Mouse (Mus musculus) ES-E14 (cell line): ENCODE results near the gene Flrt3. TPM values are rescaled to one million over a fixed set of nuclear protein-coding genes. Genes with fewer than 3 reads are reported as not detected.

ENCODE experiments used
- DNase-seq: peaks from one replicate; pipeline ENCODE4 v3.0.0-alpha.2; 2013; ENCODE audit warnings: low read depth, low spot score
- H3K27ac ChIP-seq: 2 replicates; pipeline ENCODE4 v1.5.1; 2012; ENCODE audit warnings: low read depth, mild to moderate bottlenecking, low read length, moderate library complexity, mixed read lengths; ENCODE audit not compliant: poor library complexity, insufficient read depth, severe bottlenecking
- H3K36me3 ChIP-seq: 2 replicates; pipeline ENCODE4 v1.6.1; 2012; ENCODE audit warnings: mild to moderate bottlenecking, low read length, moderate library complexity, mixed read lengths; ENCODE audit not compliant: control insufficient read depth, poor library complexity, insufficient read depth, severe bottlenecking
- H3K4me1 ChIP-seq, 2 experiments: fragments of 150-350 bp in 1 of 2; sonication (generic) in 1 of 2; 2 replicates each; pipeline ENCODE4 v1.6.1; 2012; ENCODE audit warnings: low read length in 2 of 2, mild to moderate bottlenecking in 1 of 2, mixed read lengths in 1 of 2; ENCODE audit not compliant: control insufficient read depth in 2 of 2, insufficient read depth in 2 of 2, poor library complexity in 1 of 2
- H3K4me3 ChIP-seq, 2 experiments: fragments of 150-350 bp in 1 of 2; sonication (generic) in 1 of 2; 2 replicates each; pipeline ENCODE4 v1.5.1; 2012; ENCODE audit warnings: low read length in 2 of 2, low read depth in 1 of 2, mild to moderate bottlenecking in 1 of 2, mixed read lengths in 1 of 2; ENCODE audit not compliant: insufficient read depth in 1 of 2, poor library complexity in 1 of 2, severe bottlenecking in 1 of 2
- H3K9ac ChIP-seq: 2 replicates; pipeline ENCODE4 v1.6.1; 2012; ENCODE audit warnings: low read depth, mild to moderate bottlenecking, low read length, mixed read lengths; ENCODE audit not compliant: poor library complexity, insufficient read depth, severe bottlenecking
- H3K9me3 ChIP-seq: fragments of 150-350 bp; sonication (generic); 2 replicates; pipeline ENCODE4 v1.6.1; 2012; ENCODE audit warnings: low read depth, mild to moderate bottlenecking, low read length; ENCODE audit not compliant: control insufficient read depth, insufficient read depth
- CHD2 ChIP-seq: IDR thresholded peaks from 2 replicates; pipeline ENCODE4 v1.6.1; 2014; ENCODE audit warnings: mild to moderate bottlenecking, low read depth, low read length, inconsistent platforms
- HCFC1 ChIP-seq: IDR thresholded peaks from 2 replicates; pipeline ENCODE4 v1.6.1; 2012; ENCODE audit warnings: low read length, inconsistent platforms, borderline replicate concordance; ENCODE audit not compliant: insufficient read depth
- MAFK ChIP-seq: IDR thresholded peaks from 2 replicates; pipeline ENCODE4 v1.6.1; 2014; ENCODE audit warnings: mild to moderate bottlenecking, low read depth, low read length, inconsistent platforms; ENCODE audit not compliant: insufficient read depth
- ZC3H11A ChIP-seq: IDR thresholded peaks from 2 replicates; pipeline ENCODE4 v1.6.1; 2012; ENCODE audit warnings: low read depth, mild to moderate bottlenecking, inconsistent platforms, low read length, borderline replicate concordance
- ZNF384 ChIP-seq: IDR thresholded peaks from 2 replicates; pipeline ENCODE4 v1.6.1; 2012; ENCODE audit warnings: low read depth, low read length, inconsistent platforms
- in situ Hi-C, 2 experiments: fragments of 600-800 bp; cut with MboI; formaldehyde crosslinking; loops; one replicate each; pipeline ENCODE4 v1.15.1; 2025; ENCODE audit warnings: low sequenced_read_pairs in 2 of 2, inconsistent platforms in 1 of 2; ENCODE audit not compliant: unreplicated experiment in 2 of 2
- total RNA-seq: library from RNA; depleted of rRNA; stranded (reverse); fragments of 300-350 nt; gene quantifications from 2 replicates; pipeline ENCODE4 v1.2.3, GENCODE M21; 2012

Flrt3 gene
- total RNA-seq, 1 experiment = 7.6 TPM

- no peak for DNase-seq
- H3K9me3 ChIP-seq = no peaks in the 10 kb centered on the region
- H3K9ac ChIP-seq = no peak overlapping the region
- H3K4me3 ChIP-seq = no peak overlapping the region
- no peaks in the 10 kb centered on the region for H3K4me1 ChIP-seq
- in situ Hi-C loops = no loop called here
- H3K27ac ChIP-seq = no peak overlapping the region
- no peaks in the 10 kb centered on the region for H3K36me3 ChIP-seq
- TF ChIP-seq HCFC1 = no peak
- TF ChIP-seq MAFK = no peak
- no peak for TF ChIP-seq CHD2
- no peak for TF ChIP-seq ZC3H11A
Measured at GRCm38 (mm10) chr2:140704146-140704545, 32.9 kb upstream of the Flrt3 start.

GRCm38 (mm10) chr2:140703377-140703776 lies 32.1 kb upstream of the Flrt3 start:
- Histone ChIP-seq H3K9me3 (no peaks in the 10 kb centered on the region), H3K9ac (no peak overlapping the region), H3K27ac (no peak overlapping the region), H3K4me1 (no peaks in the 10 kb centered on the region), H3K4me3 (no peak overlapping the region), H3K36me3 (no peaks in the 10 kb centered on the region)
- in situ Hi-C loops = no loop called here
- TF ChIP-seq CHD2 = no peak
- no peak for TF ChIP-seq MAFK
- no peak for TF ChIP-seq ZNF384
- no peak for TF ChIP-seq HCFC1
- no peak for TF ChIP-seq ZC3H11A
- DNase-seq = no peak

GRCm38 (mm10) chr2:140698585-140698984 lies 27.3 kb upstream of the Flrt3 start:
- in situ Hi-C loops = no loop called here
- no peak overlapping the region for H3K4me3 ChIP-seq
- DNase-seq = no peak
- no peaks in the 10 kb centered on the region for H3K4me1 ChIP-seq
- no peak overlapping the region for H3K9ac ChIP-seq
- no peak overlapping the region for H3K27ac ChIP-seq
- TF ChIP-seq MAFK = no peak
- no peaks in the 10 kb centered on the region for H3K36me3 ChIP-seq
- H3K9me3 ChIP-seq = no peaks in the 10 kb centered on the region

GRCm38 (mm10) chr2:140693845-140694244 lies 22.6 kb upstream of the Flrt3 start:
- in situ Hi-C loops = no loop called here
- TF ChIP-seq ZNF384 (no peak), ZC3H11A (no peak)
- Histone ChIP-seq H3K4me1 (no peaks in the 10 kb centered on the region), H3K4me3 (no peak overlapping the region), H3K27ac (no peak overlapping the region), H3K9me3 (no peaks in the 10 kb centered on the region), H3K9ac (no peak overlapping the region), H3K36me3 (no peaks in the 10 kb centered on the region)
- no peak for DNase-seq

- in situ Hi-C loops = no loop called here
- Histone ChIP-seq H3K9me3 (no peaks in the 10 kb centered on the region), H3K4me1 (no peaks in the 10 kb centered on the region), H3K9ac (no peak overlapping the region), H3K4me3 (no peak overlapping the region), H3K27ac (no peak overlapping the region), H3K36me3 (no peaks in the 10 kb centered on the region)
- TF ChIP-seq CHD2 (no peak), MAFK (no peak), ZC3H11A (no peak), ZNF384 (no peak), HCFC1 (no peak)
- DNase-seq = no peak
Measured at GRCm38 (mm10) chr2:140692461-140692860, 21.2 kb upstream of the Flrt3 start.
